In the genomic region with DNA sequence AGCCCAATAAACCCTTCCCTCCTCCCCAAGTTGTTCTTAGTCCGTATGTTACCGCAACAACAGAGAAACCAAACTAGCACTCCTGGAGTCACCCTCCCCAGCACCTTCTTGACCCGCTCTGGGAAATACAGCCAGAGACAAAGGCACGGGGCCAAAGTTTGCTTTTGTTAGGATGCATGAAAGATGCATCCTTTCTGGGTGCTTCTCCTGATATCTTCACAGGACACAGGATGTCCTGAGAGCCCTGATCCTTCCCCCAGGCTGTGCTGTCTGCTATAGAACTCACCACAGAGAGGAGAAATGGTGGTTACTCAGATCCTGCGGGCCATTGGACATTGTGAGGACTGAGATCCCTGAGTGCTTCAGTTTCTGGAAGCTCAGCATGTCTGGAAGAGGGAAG, we compare ENCODE assay signal across 29 mouse cellular contexts.
"Had no signal": no experiment of that assay in that cellular context is flagged by ENCODE, and none has a peak within 500 bp of the region (broad histone marks: within the 10 kb centered on the region; RNA-seq: fewer than 3 reads in every experiment).

No protein-coding gene starts in this region.

- H3K4me1 ChIP-seq: lung, embryonic 15.5 days had no signal

- H3K27me3 ChIP-seq: limb, embryonic 12.5 days; limb, embryonic 13.5 days; limb, embryonic 15.5 days; liver, embryonic 12.5 days; liver, embryonic 15.5 days; lung, embryonic 15.5 days; midbrain, embryonic 12.5 days; midbrain, embryonic 13.5 days; midbrain, embryonic 15.5 days; neural tube, embryonic 12.5 days; neural tube, embryonic 13.5 days had no signal

- H3K9me3 ChIP-seq: limb, embryonic 10.5 days; limb, embryonic 12.5 days; limb, embryonic 13.5 days; limb, embryonic 15.5 days; liver, embryonic 12.5 days; liver, embryonic 13.5 days; liver, embryonic 15.5 days; lung, embryonic 15.5 days; megakaryocyte, embryonic 14.5 days; midbrain, embryonic 10.5 days; midbrain, embryonic 12.5 days; midbrain, embryonic 13.5 days; midbrain, embryonic 15.5 days; neural tube, embryonic 12.5 days; neural tube, embryonic 13.5 days had no signal

- DNase-seq: left cerebral cortex, postnatal 4 days; liver; liver, embryonic 13.5 days; liver, postnatal 0 days; lung, adult 18-20 months; lung, adult 2 months; lung, embryonic 14.5 days; lung, postnatal 10 days; lung, postnatal 14 days; lung, postnatal 36 days; lung, postnatal 4 days; midbrain, embryonic 14.5 days had no signal

- H3K9ac ChIP-seq: limb, embryonic 12.5 days; limb, embryonic 13.5 days; limb, embryonic 15.5 days; liver, embryonic 12.5 days; liver, embryonic 13.5 days; liver, embryonic 14.5 days; liver, embryonic 15.5 days; liver, postnatal 0 days; lung, embryonic 14.5 days; lung, embryonic 15.5 days; midbrain, embryonic 12.5 days; midbrain, embryonic 13.5 days; midbrain, embryonic 15.5 days; neural tube, embryonic 12.5 days; neural tube, embryonic 13.5 days had no signal

- H3K36me3 ChIP-seq: limb, embryonic 10.5 days; limb, embryonic 12.5 days; limb, embryonic 13.5 days; limb, embryonic 15.5 days; liver, embryonic 12.5 days; liver, embryonic 13.5 days; liver, embryonic 15.5 days; lung, embryonic 15.5 days; midbrain, embryonic 10.5 days; midbrain, embryonic 12.5 days; midbrain, embryonic 13.5 days; midbrain, embryonic 15.5 days; neural tube, embryonic 12.5 days; neural tube, embryonic 13.5 days had no signal

- H3K27ac ChIP-seq: limb, embryonic 10.5 days; limb, embryonic 12.5 days; limb, embryonic 13.5 days; liver, embryonic 12.5 days; liver, embryonic 13.5 days; liver, embryonic 14.5 days; liver, embryonic 15.5 days; lung, embryonic 15.5 days; macrophage; midbrain, embryonic 10.5 days; midbrain, embryonic 12.5 days; midbrain, embryonic 13.5 days; midbrain, embryonic 15.5 days; neural tube, embryonic 12.5 days; neural tube, embryonic 13.5 days had no signal

- H3K4me3 ChIP-seq: limb, embryonic 10.5 days; limb, embryonic 12.5 days; limb, embryonic 13.5 days; limb, embryonic 15.5 days; liver, embryonic 12.5 days; liver, embryonic 13.5 days; liver, embryonic 15.5 days; lung, embryonic 15.5 days; megakaryocyte, embryonic 14.5 days; midbrain, embryonic 10.5 days; midbrain, embryonic 12.5 days; midbrain, embryonic 13.5 days; midbrain, embryonic 15.5 days; myocyte; neural tube, embryonic 12.5 days; neural tube, embryonic 13.5 days had no signal
